Mouse (Mus musculus) ES-E14 (cell line): ENCODE results near the gene Ankrd53.

Experiments used
- ZC3H11A ChIP-seq: IDR thresholded peaks from 2 replicates; pipeline ENCODE4 v1.6.1; 2012; ENCODE audit warnings: low read depth, mild to moderate bottlenecking, inconsistent platforms, low read length, borderline replicate concordance
- ZNF384 ChIP-seq: IDR thresholded peaks from 2 replicates; pipeline ENCODE4 v1.6.1; 2012; ENCODE audit warnings: low read depth, low read length, inconsistent platforms

GRCm38 (mm10) chr6:83722526-83722925 is 39.9 kb upstream of the Ankrd53 start:
- TF ChIP-seq ZC3H11A: no peak
- TF ChIP-seq ZNF384: no peak
